Mouse (Mus musculus) hindbrain, embryonic 13.5 days (tissue): ENCODE results near the gene Ccdc7a. TPM values are rescaled to one million over a fixed set of nuclear protein-coding genes. Genes with fewer than 3 reads are reported as not detected.
A peak's percentile ranks its signal among the peaks of the same experiment; 100 is the strongest.

Experiments
- ATAC-seq: fragments of 200-750 bp; cut with Nextera tagmentation; 2 replicates; pipeline ENCODE4 v1.8.0; 2017; ENCODE audit warnings: moderate TSS enrichment; ENCODE audit not compliant: low FRiP score
- H3K27ac ChIP-seq: fragments of 300-500 bp; sonication (generic); 2 replicates; pipeline ENCODE4 v1.5.1; 2015; ENCODE audit warnings: inconsistent platforms, mild to moderate bottlenecking, moderate library complexity
- H3K27me3 ChIP-seq: fragments of 300-500 bp; sonication (generic); 2 replicates; pipeline ENCODE4 v1.6.1; 2015; ENCODE audit warnings: mild to moderate bottlenecking, inconsistent platforms
- H3K36me3 ChIP-seq: fragments of 300-500 bp; sonication (generic); 2 replicates; pipeline ENCODE4 v1.6.1; 2015; ENCODE audit warnings: mild to moderate bottlenecking, inconsistent platforms
- H3K4me1 ChIP-seq: fragments of 300-500 bp; sonication (generic); replicated peaks from 2 replicates; pipeline ENCODE4 v1.6.1; 2015; ENCODE audit warnings: inconsistent platforms
- H3K4me2 ChIP-seq: fragments of 300-500 bp; sonication (generic); 2 replicates; pipeline ENCODE4 v1.6.1; 2015; ENCODE audit warnings: inconsistent platforms, mild to moderate bottlenecking, moderate library complexity
- H3K4me3 ChIP-seq: fragments of 300-500 bp; sonication (generic); 2 replicates; pipeline ENCODE4 v1.5.1; 2015; ENCODE audit warnings: mild to moderate bottlenecking, inconsistent platforms
- H3K9ac ChIP-seq: fragments of 300-500 bp; sonication (generic); 2 replicates; pipeline ENCODE4 v1.6.1; 2015; ENCODE audit warnings: mild to moderate bottlenecking, inconsistent platforms
- H3K9me3 ChIP-seq: fragments of 300-500 bp; sonication (generic); 2 replicates; pipeline ENCODE4 v1.6.1; 2016; ENCODE audit warnings: inconsistent platforms
- whole genome bisulfite sequencing: fragments of 180-500 bp; shearing (Covaris S2); methylation state at CpG from one replicate; pipeline ENCODE4 v1.1.7; 2015; 5-methylcytosine and 5-hydroxymethylcytosine counted together
- polyA plus RNA-seq: library from polyadenylated mRNA; unstranded; fragments of >200 nt; fragmentation: Nextera tagmentation; extraction: Ambion mirVana; gene quantifications from 2 replicates; pipeline ENCODE4 v1.2.1, GENCODE M21; 2015

Ccdc7a gene
- polyA plus RNA-seq, 1 experiment from 2014 or later, result 0.19 TPM

DNA sequence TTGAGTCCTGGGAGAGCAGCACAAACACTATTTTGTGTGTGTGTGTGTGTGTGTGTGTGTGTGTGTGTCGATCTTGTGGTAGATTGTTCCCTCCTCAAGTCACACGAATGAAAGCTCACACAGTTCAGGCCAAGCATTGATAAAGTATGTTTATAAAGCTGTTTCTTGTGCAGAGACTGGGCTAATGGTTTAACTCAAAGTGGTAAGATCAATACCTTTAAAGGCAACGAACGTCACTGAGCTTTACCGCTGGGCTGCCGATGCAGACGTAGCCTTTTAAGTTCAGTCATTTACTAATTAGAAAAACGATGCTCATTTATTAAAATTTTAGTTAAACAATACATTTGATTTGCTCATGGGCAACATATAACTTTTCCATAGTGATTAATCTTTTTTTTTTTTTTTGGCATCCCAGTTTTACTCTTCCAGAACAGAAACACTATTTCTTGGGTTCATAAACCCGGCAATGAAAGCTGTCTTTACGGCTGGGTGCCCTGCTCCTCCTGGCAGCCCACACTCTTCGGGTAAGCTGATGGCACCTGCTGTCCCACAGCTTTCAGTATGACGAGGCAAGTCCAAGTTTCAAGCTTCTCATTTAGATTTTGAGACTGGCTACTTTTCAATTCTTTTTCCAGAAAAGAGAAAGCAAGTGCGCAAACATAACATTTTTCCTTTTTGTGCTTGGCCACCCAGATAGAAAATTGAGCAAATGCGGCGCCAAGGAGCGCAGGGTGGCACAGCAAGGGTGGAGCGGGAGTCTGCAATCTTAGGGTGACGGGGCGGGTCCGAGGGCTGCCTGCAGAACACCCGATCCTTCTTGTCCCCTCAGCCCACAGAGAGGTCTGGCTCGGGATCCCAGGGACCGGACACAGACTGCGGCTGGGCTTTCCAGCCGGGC lies 380.5 kb downstream of the Ccdc7a start:
- Histone ChIP-seq H3K4me3 (peak overlapping the region; percentile 87), H3K9me3 (no peaks in the 10 kb centered on the region), H3K4me1 (peaks cover 16% of the 10 kb centered on the region), H3K9ac (peak overlapping the region; percentile 99), H3K27me3 (no peaks in the 10 kb centered on the region), H3K27ac (peak overlapping the region; percentile 100), H3K4me2 (peak overlapping the region; percentile 80), H3K36me3 (no peaks in the 10 kb centered on the region)
- 10% methylated on average over 25 of the region's 25 CpGs for WGBS
- ATAC-seq, result peak; percentile 84

Other genes starting within 250 kb of the Ccdc7a start
- not detected in 2 replicates for gene Ccdc7b, start 1.6 kb upstream of the Ccdc7a start, polyA plus RNA-seq
- not detected in 2 replicates for gene Gm10999, start 66.1 kb upstream of the Ccdc7a start, polyA plus RNA-seq
- gene 2610044O15Rik8, start 168.9 kb upstream of the Ccdc7a start, polyA plus RNA-seq, result 23.2 and 26.5 TPM in 2 replicates